Mouse (Mus musculus) liver, embryonic 11.5 days (tissue): ENCODE results near the gene Khdc1b. TPM values are rescaled to one million over a fixed set of nuclear protein-coding genes. Genes with fewer than 3 reads are reported as not detected.
"Not testable (repeated sequence)": the region's sequence is repeated elsewhere in the genome, so short reads cannot be mapped to it uniquely, and the experiment has no call there.

Experiments
- ATAC-seq: fragments of 200-750 bp; cut with Nextera tagmentation; replicated peaks from 2 replicates; pipeline ENCODE4 v1.8.0; 2017; ENCODE audit warnings: moderate number of reproducible peaks, mild to moderate bottlenecking, moderate TSS enrichment, moderate library complexity; ENCODE audit not compliant: low FRiP score
- DNase-seq: peaks from one replicate; pipeline ENCODE4 v3.0.0-alpha.2; 2017; ENCODE audit warnings: low spot score
- H3K27ac ChIP-seq: fragments of 300-500 bp; sonication (generic); 2 replicates; pipeline ENCODE4 v1.5.1; 2014; ENCODE audit warnings: mild to moderate bottlenecking, low read depth, low read length, control low read depth
- H3K27me3 ChIP-seq: fragments of 300-500 bp; sonication (generic); replicated peaks from 2 replicates; pipeline ENCODE4 v1.6.1; 2014; ENCODE audit warnings: low read length, mixed read lengths; ENCODE audit not compliant: control insufficient read depth, insufficient read depth
- H3K36me3 ChIP-seq: fragments of 300-500 bp; sonication (generic); 2 replicates; pipeline ENCODE4 v1.6.1; 2014; ENCODE audit warnings: mild to moderate bottlenecking, low read length, moderate library complexity, mixed read lengths; ENCODE audit not compliant: control insufficient read depth, insufficient read depth
- H3K4me1 ChIP-seq: fragments of 300-500 bp; sonication (generic); replicated peaks from 2 replicates; pipeline ENCODE4 v1.6.1; 2014; ENCODE audit warnings: low read length, mixed read lengths; ENCODE audit not compliant: control insufficient read depth, insufficient read depth
- H3K4me2 ChIP-seq: fragments of 300-500 bp; sonication (generic); 2 replicates; pipeline ENCODE4 v1.6.1; 2014; ENCODE audit warnings: mild to moderate bottlenecking, control low read depth, moderate library complexity
- H3K4me3 ChIP-seq: fragments of 300-500 bp; sonication (generic); 2 replicates; pipeline ENCODE4 v1.5.1; 2014; ENCODE audit warnings: low read depth, low read length, control low read depth
- H3K9ac ChIP-seq: fragments of 300-500 bp; sonication (generic); 2 replicates; pipeline ENCODE4 v1.6.1; 2014; ENCODE audit warnings: low read depth, low read length, control low read depth
- H3K9me3 ChIP-seq: fragments of 300-500 bp; sonication (generic); 2 replicates; pipeline ENCODE4 v1.6.1; 2016; ENCODE audit warnings: low read length, inconsistent platforms, mixed read lengths; ENCODE audit not compliant: control insufficient read depth
- WGBS: fragments of 180-500 bp; shearing (Covaris S2); extraction: QIAGEN DNeasy Blood & Tissue Kit; methylation state at CpG from one replicate; pipeline ENCODE4 v1.1.7; 2014; 5-methylcytosine and 5-hydroxymethylcytosine counted together
- polyA plus RNA-seq: library from polyadenylated mRNA; unstranded; fragments of >200 nt; fragmentation: Nextera tagmentation; extraction: Ambion mirVana; gene quantifications from 2 replicates; pipeline ENCODE4 v1.2.1, GENCODE M21; 2014

Gene Khdc1b
- not detected in 2 replicates for polyA plus RNA-seq

GRCm38 (mm10) chr1:21383256-21383655 is at the start of gene Khdc1b:
TSS of gene Khdc1b (plus strand) at chr1:21383556.
- Histone ChIP-seq H3K9me3 (no peaks in the 10 kb centered on the region), H3K27ac (no peak within 1 kb of the TSS), H3K4me1 (no peaks in the 10 kb centered on the region), H3K4me3 (no peak within 1 kb of the TSS), H3K9ac (no peak within 1 kb of the TSS), H3K36me3 (no peaks in the 10 kb centered on the region), H3K4me2 (no peak within 1 kb of the TSS), H3K27me3 (no peaks in the 10 kb centered on the region)
- ATAC-seq: no peak
- no peak for DNase-seq
- 86% methylated on average over 1 of the region's 1 CpGs for WGBS

GRCm38 (mm10) chr1:21335836-21336235 is 47.5 kb upstream of the Khdc1b start:
- Histone ChIP-seq H3K27ac (no peak overlapping the region), H3K4me2 (no peak overlapping the region), H3K9me3 (no peaks in the 10 kb centered on the region; the same call in 1 of the 2 replicates), H3K27me3 (no peaks in the 10 kb centered on the region), H3K9ac (no peak overlapping the region), H3K36me3 (no peaks in the 10 kb centered on the region), H3K4me3 (no peak overlapping the region), H3K4me1 (no peaks in the 10 kb centered on the region)
- DNase-seq: no peak
- ATAC-seq: no peak

GRCm38 (mm10) chr1:21340745-21341144 is 42.6 kb upstream of the Khdc1b start:
- H3K4me1 ChIP-seq: no peaks in the 10 kb centered on the region
- no peaks in the 10 kb centered on the region; the same call in 1 of the 2 replicates for H3K9me3 ChIP-seq
- H3K27me3 ChIP-seq: no peaks in the 10 kb centered on the region
- H3K36me3 ChIP-seq: no peaks in the 10 kb centered on the region
- DNase-seq: no peak
- no peak overlapping the region for H3K4me2 ChIP-seq
- ATAC-seq: no peak
- H3K27ac ChIP-seq: no peak overlapping the region
- H3K4me3 ChIP-seq: no peak overlapping the region
- H3K9ac ChIP-seq: no peak overlapping the region
- WGBS: 88% methylated on average over 1 of the region's 1 CpGs

- Histone ChIP-seq H3K4me2 (no peak overlapping the region), H3K9ac (no peak overlapping the region), H3K4me1 (no peaks in the 10 kb centered on the region), H3K36me3 (no peaks in the 10 kb centered on the region), H3K27me3 (no peaks in the 10 kb centered on the region), H3K4me3 (no peak overlapping the region), H3K27ac (no peak overlapping the region), H3K9me3 (no peaks in the 10 kb centered on the region)
- DNase-seq (no peak), ATAC-seq (peak; percentile 62; the same call in 1 of the 2 replicates)
- WGBS: 56% methylated on average over 4 of the region's 4 CpGs
Measured at GRCm38 (mm10) chr1:21344253-21344652, 39.1 kb upstream of the Khdc1b start.

- not testable (repeated sequence) for H3K27me3 ChIP-seq, H3K4me1 ChIP-seq, H3K36me3 ChIP-seq, H3K4me2 ChIP-seq, DNase-seq, ATAC-seq, H3K9me3 ChIP-seq, H3K9ac ChIP-seq, H3K27ac ChIP-seq, H3K4me3 ChIP-seq
- WGBS: 74% methylated on average over 7 of the region's 7 CpGs
Measured at GRCm38 (mm10) chr1:21344752-21345151, 38.6 kb upstream of the Khdc1b start.

GRCm38 (mm10) chr1:21349341-21349740 is 34.0 kb upstream of the Khdc1b start, which contains the start of gene Khdc1a:
TSS of gene Khdc1a (plus strand) at chr1:21349641.
- Histone ChIP-seq H3K9me3 (no peaks in the 10 kb centered on the region), H3K4me2 (no peak within 1 kb of the TSS), H3K27me3 (no peaks in the 10 kb centered on the region), H3K9ac (no peak within 1 kb of the TSS), H3K4me3 (no peak within 1 kb of the TSS), H3K36me3 (no peaks in the 10 kb centered on the region), H3K27ac (no peak within 1 kb of the TSS), H3K4me1 (no peaks in the 10 kb centered on the region)
- WGBS: 72% methylated on average over 2 of the region's 2 CpGs
- ATAC-seq (no peak), DNase-seq (no peak)

- H3K27ac ChIP-seq, H3K4me2 ChIP-seq, H3K9me3 ChIP-seq, DNase-seq, H3K4me1 ChIP-seq, H3K36me3 ChIP-seq, H3K4me3 ChIP-seq, H3K27me3 ChIP-seq, H3K9ac ChIP-seq, ATAC-seq: not testable (repeated sequence)
- 45% methylated on average over 1 of the region's 1 CpGs for WGBS
Measured at GRCm38 (mm10) chr1:21368031-21368430, 15.3 kb upstream of the Khdc1b start, which contains the start of gene Khdc1c. TSS of gene Khdc1c (plus strand) at chr1:21368331.

- 74% methylated on average over 6 of the region's 6 CpGs for WGBS
- DNase-seq (no peak), ATAC-seq (no peak)
- H3K36me3 ChIP-seq: no peaks in the 10 kb centered on the region
- no peak overlapping the region for H3K4me3 ChIP-seq
- H3K4me2 ChIP-seq: no peak overlapping the region
- H3K27ac ChIP-seq: no peak overlapping the region
- no peaks in the 10 kb centered on the region for H3K27me3 ChIP-seq
- no peaks in the 10 kb centered on the region for H3K9me3 ChIP-seq
- H3K4me1 ChIP-seq: no peaks in the 10 kb centered on the region
- no peak overlapping the region for H3K9ac ChIP-seq
Measured at GRCm38 (mm10) chr1:21391138-21391671, 7.8 kb downstream of the Khdc1b start.

- H3K4me3 ChIP-seq: no peak overlapping the region
- no peak for ATAC-seq
- no peaks in the 10 kb centered on the region for H3K9me3 ChIP-seq
- H3K36me3 ChIP-seq: no peaks in the 10 kb centered on the region
- H3K27me3 ChIP-seq: no peaks in the 10 kb centered on the region
- no peak overlapping the region for H3K4me2 ChIP-seq
- DNase-seq: no peak
- H3K9ac ChIP-seq: no peak overlapping the region
- H3K27ac ChIP-seq: no peak overlapping the region
- 80% methylated on average over 8 of the region's 8 CpGs for WGBS
- H3K4me1 ChIP-seq: no peaks in the 10 kb centered on the region
Measured at GRCm38 (mm10) chr1:21402804-21403203, 19.4 kb downstream of the Khdc1b start.
